Mouse (Mus musculus): ENCODE data around the gene Ranbp3l.
"Not testable (repeated sequence)": the region's sequence is repeated elsewhere in the genome, so short reads cannot be mapped to it uniquely, and the experiment has no call there.

Ranbp3l gene

DNA sequence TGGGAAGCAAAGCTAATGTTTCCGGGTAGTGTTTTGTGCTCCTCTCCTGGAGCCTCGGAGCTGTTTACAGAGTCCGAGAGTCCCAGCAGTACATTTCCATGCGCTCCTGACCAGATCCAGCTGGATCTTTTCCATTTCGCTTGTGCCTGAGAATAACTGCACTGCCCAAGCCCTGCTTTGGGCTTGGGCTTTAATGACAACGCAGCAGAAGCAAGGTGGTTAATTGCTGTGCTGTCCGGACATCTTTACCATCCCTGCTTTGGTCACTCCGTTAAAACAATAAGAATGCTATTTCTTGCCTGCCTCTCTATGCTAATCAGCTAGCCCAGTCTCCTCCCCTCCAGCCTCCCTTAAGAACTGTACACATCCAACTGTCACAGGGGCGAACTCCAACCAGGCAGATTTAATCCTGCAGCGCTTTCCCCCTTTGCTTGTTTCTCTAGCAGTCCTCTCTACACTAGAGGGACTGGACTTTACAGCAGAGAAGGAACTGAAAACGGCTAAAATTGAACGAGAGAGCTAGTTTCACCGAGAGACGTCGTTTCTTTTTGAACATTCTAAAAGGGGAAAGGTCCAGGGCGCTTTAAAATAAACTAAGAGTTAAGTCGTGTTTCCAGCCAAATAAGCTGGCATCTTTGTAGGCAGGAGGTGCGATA, at the start of gene Ranbp3l:
Gene Ranbp3l (plus strand): TSS at position 377 of the 656 bp plus-strand sequence.
- no peak for DNase-seq (ENCODE audit: low spot score in 2 of 2)

DNA sequence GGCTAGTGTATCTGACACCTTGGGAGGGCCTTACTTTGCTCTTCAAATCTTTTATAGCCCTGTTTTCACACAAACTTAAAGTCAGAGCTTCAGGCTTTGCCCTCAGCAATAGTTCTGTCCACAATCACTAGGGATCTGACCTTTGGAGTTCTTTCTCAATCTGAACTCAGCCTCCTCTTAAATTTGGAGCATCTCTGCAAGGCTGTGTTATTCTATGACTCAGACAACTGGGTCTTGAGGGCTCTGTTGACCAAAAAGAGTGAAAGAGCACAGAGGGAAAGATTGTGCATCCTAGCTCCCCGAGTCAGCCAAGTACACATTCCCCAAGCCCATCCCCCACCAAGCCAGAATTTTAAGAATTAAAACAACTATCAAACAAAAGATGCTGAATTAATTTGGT, 37.7 kb upstream of the Ranbp3l start:
- no peak for DNase-seq (ENCODE audit: low spot score in 2 of 2)

DNA sequence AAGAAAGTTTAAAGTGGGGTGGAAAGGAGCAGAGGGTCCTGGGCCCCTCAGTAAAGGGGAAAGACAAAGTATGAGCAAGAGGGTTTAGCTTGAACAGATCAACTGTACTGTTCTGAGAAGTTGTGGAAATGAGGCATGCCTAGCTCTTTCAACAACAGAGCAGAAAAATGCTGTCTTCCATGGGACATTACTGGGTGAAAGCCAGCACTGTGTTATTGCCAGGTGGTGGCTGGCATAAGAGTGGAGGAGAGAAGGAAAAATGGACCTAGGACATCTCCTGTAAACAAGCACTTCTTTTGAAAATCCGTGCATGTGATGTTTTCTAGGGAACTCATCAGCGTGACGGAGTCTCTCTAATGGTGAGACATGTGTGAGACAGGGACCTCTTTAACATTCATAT, 30.8 kb upstream of the Ranbp3l start:
- no peak for DNase-seq (ENCODE audit: low spot score in 2 of 2)

DNA sequence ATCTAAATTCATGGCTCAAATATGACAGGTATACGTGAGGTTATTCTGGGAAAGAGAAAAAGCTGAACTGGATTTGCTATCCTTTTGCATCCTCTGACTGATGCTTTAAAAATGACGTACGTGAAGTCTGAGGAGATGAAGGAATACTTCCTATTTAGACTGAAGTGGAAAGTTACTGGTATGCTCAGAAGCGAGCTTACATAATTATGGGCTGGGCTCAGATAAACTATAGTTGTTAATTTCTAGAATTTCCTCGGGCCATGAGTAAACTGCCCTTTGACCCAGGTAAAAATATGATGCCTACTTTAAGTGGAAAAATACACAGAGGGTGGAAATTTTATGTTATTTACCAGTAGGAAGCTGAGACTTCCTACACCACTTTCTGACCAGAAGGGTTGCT, 26.9 kb upstream of the Ranbp3l start:
- no peak for DNase-seq (ENCODE audit: low spot score in 2 of 2)

DNA sequence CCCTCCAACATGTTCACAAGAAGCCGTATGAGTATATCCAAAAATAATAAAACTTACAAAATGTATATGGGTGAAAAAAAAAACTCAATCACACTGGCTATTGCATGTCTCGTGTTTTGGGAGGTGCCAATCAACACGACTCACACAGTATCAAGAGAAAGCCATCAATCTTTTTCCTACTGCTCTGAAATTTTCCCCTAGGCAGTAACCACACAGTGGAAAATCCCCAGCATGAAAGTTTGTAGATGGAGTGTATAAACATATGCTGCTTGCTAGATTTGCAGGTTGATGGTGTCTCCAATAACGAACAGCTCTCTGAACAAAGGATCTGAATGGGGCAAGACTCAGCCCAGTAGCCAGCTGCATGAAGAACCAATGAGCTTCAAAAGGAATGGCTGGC, 16.9 kb upstream of the Ranbp3l start:
- no peak for DNase-seq (ENCODE audit: low spot score in 2 of 2)

DNA sequence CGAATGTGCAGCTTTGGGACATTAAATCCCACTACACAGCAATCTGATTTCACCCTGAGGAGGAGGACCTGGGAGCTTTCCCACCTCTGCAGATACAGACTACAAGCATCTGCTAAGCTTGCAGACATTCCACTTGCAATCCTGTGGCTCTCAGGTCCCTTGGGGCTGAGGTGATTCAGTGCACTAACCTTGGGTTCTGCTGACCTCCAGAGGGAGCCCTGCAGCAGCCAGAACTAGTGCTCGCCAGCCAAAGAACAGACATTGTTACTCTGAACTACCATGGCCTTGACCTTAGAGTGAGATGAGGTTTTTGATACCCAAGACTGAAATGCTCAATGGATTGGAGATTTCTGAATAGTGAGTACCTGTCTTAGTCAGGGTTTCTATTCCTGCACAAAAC, 4.4 kb upstream of the Ranbp3l start:
- DNase-seq (ENCODE audit: low spot score in 2 of 2) = no peak

DNA sequence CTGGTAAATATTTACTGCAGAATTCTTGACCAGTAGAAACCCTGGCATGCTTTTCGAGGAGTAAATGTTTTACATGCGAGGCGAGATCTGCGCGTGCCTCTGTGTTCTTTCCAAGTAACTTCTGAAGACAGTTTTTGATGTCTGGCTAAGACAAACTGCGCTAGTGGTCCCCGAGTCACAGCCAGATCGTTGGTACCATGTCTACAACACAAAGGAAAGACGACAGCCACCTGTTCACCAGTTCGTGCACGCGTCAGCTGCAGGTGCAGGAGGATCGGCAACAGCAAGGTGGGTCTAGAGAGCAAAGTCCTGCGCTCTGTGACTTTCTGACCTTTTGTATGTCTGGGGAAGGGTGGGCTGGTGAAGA, 463 bp downstream of the Ranbp3l start:
- no peak for DNase-seq (ENCODE audit: low spot score in 2 of 2)

DNA sequence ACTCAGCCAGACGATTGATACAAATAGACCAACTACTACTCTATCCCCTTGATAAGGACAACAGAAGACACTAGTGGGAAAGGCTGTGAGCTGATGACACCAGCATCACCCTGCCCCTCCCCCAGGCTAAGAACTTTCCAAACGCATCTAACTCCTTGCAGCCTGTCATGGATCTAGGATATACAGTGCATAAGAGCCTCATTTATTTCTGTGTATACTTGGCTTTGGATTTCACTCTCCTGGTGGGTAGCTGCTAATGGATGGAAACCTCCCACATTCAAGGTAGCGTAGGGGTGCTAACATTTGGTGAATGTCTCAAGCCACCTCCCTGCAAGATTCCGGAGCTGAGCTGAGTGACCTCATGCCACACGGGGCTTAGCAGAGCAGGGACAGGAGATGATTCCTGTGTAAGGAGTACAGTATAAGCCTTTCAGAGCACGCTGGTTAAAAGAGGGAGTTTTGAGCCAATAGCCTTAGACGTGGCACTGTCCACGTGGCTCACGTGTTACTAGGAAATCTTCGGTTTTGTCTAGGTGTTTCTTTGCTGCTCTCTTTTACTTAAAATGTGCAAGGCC, 1.4 kb downstream of the Ranbp3l start:
- DNase-seq (ENCODE audit: low spot score in 2 of 2) = no peak

DNA sequence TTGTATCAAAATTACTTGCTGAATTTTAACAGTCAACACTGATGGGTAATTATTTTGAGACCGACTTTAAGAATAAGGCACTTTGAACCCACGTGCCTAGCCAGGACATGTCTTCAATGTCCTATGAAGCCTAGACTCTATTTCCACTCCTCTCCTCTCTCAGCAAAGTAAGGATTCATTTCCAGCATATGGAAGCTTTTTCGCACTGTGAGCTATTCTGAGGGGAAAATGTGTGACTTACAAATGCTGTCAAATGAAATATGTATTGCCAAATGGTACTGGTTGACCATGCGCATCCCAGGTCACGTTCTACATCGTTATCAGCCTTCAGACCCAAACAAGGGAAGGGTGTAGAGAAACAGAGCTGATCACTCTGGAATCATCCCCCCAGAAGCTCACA, 23.5 kb downstream of the Ranbp3l start:
- no peak for DNase-seq (ENCODE audit: low spot score in 2 of 2)

DNA sequence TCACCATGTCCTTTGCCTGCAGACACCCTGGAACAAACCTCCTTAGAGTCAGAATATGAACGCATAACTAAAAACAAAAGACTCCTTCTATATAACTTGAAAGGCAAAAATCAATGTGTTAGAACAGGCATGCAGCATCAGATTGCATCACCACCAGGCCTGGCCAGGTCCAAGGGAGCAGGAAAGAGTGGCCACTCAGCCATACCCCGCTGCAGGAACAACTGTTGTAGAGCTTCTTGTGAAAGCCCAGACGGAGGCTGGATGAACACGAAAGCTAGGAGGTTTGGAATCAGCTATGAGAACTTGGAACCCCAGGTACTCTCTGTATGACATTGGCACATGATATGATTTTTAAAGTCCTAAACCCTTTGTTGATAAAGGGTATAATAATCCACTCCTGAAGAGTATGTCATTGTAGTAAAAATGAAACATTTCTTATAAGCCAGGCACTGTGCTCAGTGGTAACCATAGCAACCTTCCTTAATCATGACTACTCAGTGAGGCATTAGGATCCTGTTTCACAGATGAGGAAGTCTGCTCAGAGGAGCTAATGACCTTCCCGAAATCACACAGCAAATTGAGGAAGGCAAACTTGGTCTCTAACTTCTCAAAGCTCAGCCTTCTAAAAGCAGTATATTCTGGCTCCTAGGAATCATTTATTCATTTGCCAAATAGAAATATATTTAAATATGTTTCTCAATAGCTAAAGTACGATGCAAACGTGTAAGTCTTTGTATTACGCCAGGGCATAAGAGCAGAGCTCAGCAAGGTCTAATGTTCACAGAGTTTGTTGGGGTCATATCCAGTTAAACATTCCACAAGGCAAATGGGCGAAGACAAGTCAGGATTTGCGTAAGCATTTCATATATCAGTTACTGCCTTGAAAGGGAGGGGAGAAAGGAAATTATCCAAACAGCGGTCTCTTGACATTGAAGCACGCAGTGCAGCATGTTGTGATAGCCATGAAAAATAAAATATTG, 24.4 kb downstream of the Ranbp3l start:
- DNase-seq (ENCODE audit: low spot score in 2 of 2) = no peak

DNA sequence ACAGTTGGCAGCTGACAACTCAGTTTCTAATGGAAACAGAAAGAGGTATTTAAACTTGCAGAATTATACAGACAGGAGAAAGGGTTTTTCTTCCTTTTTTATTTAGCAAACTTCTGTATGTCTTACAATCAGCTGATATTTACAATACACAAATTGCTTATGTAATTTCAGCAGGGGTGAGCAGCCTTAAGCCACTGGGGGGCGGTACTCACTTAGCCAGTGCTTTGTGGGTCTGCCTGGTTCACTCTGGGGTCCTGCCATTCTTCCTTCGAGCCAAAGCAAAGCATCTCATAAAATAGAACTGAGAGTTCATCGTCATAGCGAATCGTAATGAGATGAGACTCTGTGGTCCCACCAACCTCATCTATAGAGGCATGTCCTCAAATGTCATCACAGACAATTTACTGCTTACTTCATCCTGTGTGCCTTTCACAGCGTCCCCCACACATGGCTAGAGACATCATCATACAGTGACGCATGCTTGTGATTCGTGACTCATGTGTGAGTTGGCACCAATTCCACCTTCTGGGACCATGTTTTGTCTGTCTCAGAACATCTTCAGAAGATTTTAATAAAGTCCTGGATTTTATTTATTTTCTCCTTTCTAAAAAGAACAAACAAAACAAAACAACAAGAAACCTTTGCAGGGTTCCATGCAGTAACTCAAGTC, 27.0 kb downstream of the Ranbp3l start:
- no peak for DNase-seq (ENCODE audit: low spot score in 2 of 2)

DNA sequence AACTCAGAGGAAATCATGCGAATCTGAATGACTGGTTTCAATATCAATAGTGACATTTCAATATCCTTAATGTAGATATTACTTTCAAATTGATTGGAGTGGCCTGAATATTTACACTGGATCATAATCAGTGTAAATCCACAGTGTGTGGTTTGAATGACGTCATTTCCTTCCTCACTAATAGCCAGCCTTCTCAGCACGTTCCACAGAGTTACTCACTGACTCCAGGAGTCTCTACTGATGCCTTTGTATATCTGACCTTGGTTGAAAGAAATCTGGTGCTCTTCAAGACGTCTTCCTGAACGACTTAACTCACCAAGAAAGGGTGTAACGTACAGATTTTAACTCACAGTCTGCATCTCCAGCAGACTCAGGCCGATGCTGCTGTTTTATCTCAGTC, 27.7 kb downstream of the Ranbp3l start:
- DNase-seq (ENCODE audit: low spot score in 2 of 2) = no peak

DNA sequence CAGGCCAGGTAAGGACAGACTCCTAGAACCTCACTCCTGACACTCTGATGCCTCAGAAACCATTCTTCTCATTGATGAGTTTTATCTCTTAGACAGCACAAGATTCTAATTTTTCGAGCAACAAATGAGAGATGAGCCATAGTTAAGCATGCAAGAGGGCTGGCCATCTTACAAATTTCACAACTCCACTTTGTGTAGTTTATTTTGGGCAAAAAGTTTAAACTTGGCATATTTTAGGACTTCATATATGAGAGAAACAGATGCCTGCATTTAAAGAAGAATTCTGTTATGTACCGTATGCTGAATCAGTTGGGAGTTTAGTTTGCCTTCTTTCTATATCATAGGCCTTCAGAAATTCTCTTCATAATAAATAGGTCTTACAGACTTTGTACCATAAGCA, 35.0 kb downstream of the Ranbp3l start:
- DNase-seq (ENCODE audit: low spot score in 2 of 2) = no peak

DNA sequence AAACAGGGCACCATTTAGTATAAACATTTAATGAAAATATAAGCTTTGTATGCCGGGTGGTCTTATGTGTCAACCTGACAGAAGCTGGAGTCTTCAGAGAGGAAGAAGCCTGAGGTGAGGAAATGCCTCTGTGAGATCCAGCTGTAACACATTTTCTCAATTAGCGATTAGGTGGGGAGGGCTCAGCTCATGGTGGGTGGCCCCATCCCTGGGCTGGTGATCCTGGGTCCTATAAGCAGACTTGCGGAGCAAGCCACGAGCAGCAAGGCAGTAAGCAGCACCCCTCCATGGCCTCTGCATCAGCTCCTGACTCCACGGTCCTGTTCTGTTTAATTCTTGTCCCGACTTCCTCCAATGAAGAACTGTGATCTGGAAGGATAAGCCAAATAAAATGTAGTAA, 41.4 kb downstream of the Ranbp3l start:
- no peak for DNase-seq (ENCODE audit: low spot score in 2 of 2)

DNA sequence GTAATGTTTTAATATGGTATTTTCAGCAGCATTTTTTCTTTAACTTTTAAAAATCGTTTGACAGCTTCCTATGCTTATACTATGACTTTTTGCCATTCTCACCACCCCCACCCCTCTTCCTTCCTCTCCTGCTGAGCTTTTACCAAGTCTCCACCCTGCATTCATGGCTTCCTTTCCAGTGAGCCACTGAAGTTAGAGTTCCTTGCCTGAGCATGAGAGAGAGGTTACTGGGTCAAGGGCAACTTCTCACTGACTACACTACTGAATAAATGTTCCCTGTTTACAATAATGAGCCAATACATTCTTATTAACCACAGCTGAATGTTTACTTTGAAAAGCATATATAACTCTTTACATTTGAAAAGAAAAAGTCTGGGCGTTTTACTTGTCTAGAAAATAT, 46.8 kb downstream of the Ranbp3l start:
- DNase-seq (ENCODE audit: low spot score in 2 of 2) = no peak

DNA sequence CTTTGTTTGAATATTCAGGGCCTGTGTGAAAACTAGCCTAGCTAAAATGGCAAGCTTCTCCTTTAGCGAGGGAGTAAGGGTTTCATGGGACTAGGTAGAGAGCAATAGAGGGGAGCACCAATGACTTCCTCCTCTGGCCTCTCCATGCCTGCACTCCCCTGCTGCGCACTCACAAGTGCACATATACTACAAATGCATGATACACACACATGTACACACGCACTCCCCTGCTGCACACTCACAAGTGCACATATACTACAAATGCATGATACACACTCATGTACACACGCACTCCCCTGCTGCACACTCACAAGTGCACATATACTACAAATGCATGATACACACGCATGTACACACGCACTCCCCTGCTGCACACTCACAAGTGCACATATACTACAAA, 47.7 kb downstream of the Ranbp3l start:
- not testable (repeated sequence) for DNase-seq (ENCODE audit: low spot score in 2 of 2)

DNA sequence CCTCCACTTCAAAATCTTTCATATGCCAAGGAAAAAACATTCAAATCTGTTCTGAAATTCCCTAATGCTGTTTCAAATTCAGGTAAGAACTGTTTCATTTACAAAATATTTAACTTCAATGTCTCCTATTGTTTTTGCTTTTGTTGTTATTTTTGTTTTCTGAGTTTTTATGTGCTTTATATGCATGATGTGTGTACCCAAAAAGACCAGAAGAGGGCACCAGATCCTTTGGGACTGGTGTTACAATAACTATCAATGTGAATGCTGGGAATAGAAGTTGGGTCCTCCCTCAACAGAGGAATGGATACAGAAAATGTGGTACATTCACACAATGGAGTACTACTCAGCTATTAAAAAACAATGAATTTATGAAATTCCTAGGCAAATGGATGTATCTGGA, 88.0 kb downstream of the Ranbp3l start:
- no peak for DNase-seq (ENCODE audit: low spot score in 2 of 2)

DNA sequence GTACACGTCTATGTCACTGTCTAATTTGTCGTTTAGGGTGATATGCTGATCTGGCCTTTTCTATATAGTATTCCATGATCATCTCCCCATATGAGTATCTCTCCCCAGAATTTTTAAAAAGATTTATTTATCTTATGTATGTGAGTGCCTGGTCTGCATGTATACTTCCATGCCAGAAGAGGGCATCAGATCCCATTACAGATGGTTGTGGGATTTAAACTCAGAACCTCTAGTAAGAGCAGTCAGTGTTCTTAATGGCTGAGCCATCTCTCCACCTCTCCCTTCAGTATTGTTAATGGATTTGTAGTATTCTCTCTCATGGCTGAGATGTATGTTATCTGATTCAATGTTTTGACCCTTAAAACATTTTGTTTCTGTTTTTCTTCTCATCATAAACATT, 92.1 kb downstream of the Ranbp3l start:
- DNase-seq (ENCODE audit: low spot score in 2 of 2) = no peak

DNA sequence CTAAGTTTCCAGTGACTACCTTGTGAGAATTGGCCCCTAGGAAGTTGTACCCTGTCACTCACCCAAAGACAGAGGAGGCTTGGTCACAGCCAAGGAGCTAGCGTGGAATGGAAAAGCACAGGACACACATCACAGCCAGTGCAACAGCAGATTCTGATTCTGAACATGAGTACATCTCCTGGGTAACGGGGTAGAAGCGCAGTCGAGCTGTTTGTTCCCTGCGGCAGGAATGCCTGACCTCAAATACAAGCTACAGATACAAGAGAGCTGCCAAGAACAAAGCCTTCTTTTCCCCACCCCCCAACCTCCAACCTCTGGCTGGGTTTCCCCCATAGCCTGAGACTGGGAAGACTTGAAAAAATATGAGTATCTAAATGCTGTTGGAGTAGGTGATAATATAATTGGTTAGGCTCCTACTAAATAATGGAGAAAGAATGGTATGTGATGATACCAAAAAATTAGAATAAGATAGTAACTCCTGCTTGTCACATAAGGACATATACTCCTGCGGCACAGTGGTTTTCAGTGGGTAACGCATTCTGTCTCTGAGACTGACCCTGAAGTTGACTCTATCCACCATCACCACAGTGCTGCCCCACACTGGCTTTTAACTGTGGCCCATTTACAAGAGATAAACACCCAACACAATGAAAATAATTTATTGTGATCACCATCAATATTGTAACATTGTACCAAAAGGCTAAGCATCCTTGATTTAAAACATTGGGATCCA, 93.6 kb downstream of the Ranbp3l start:
- DNase-seq (ENCODE audit: low spot score in 2 of 2) = no peak

DNA sequence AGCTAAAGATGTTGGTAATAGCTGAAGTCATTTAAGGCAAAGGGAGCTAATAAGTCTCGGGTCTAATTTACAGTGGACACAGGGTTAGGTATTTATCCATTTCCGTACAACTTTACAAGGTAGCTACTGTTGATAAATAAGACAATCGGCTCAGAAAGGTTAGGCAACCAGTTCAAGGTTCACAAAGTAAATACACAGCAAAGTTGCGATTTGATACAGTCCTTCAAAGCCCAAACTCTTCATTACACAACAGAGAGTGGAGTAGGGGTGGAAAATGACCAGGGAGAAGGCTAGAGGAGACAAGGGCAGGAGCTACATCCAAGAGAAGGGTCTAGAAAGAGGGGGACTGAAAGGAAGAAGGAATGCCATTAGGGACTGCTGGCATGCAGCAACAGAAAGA, 101.1 kb downstream of the Ranbp3l start:
- no peak for DNase-seq (ENCODE audit: low spot score in 2 of 2)

DNA sequence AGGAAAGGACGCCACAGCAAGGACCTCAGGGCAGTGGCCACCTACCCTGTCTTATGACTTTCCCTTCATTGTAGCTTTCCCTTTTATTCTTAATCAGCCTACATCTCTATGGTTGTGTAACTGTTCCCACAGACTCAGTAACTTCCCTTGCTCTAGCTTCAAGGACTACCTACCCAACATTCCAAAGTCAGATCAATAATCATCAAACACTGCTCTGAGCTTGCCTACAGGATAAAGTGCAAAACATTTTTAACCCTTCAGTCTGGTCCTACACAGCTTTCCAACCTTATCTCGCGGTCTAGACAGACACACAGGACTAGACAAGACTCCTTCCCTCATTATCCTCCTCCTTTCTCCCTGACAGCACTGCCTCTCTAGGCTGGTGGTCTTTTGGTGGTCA, 102.6 kb downstream of the Ranbp3l start:
- no peak for DNase-seq (ENCODE audit: low spot score in 2 of 2)

Data from urinary bladder, postnatal 4 days (tissue).